Mouse (Mus musculus): ENCODE measurements around the gene Pde4d.

Pde4d gene

DNA sequence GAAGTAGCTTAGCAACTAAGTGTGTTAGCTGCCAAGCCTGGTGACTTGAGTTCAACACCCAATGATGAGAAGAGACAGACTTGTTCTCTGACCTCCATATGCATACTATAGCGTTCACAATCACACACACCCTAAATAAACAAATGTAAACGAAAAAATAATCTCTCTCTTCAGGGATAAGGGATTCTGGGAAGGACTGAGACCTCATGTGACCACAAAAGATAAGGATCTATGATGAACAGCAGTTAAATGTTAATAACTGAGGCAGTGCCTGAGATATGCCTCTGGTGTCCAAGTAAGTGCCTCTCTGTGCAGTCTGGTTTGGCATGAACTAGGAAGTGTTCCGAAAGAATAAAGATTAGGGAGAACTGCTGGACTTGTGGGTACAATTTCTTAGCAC, 1243.1 kb downstream of the Pde4d start:
- no peak for DNase-seq (ENCODE audit: low read depth)

DNA sequence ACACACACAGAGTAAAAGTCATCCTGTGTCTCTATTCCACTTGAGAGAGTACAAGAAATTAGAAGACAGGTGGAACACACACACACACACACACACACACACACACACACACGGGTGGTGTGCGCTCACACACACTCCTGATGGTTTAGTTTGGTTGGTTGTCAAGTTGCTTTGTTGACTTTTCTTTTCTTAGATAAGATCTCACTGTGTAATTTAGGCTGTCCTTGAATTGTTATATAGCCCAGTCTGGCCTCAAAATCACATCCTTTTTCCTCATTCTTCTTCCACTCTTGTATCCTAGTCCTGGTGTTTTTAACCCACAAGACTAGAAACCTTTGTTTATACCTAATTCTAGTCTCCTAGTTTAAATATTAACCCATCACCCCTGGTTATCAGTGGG, 1244.0 kb downstream of the Pde4d start:
- DNase-seq (ENCODE audit: low read depth) = no peak

DNA sequence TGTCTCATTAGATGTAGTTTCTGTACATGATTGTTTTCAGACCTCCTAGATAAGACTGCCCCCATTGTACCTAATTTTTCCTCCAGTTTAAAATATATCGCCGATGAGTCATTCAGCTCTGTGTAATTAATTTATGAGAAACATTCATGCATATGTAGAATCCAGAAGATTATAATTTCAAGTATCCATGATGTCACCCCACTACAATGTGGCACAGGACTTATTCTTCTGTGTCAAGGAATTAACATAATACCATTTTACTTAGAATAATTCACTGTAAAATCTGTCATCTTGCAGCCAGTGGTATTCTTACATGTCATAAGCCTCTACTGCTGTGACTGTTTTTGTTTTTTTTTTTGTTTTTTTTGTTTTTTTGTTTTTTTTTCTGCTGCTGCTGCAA, 1244.5 kb downstream of the Pde4d start:
- DNase-seq (ENCODE audit: low read depth) = no peak

GRCm38 (mm10) chr13:109695098-109695497, 1245.3 kb downstream of the Pde4d start:
- DNase-seq (ENCODE audit: low read depth) = no peak

DNA sequence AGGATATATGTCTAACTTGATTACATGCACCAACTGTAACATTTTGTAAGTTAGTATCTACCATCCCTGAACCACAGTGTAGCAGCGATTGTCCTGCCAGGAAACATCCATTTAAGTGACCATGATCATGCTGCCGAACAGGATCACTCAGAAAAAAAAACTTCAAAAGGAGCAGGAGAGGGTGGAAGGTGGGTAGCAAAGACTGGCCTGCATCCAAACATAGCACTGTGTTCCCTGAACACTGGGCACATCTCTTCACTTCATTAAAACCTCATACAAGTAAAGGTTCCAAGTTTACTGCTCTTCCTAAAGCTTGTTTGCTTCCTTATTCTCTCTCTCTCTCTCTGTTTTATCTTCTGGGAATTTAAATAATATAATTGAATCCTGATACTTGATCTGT, 1256.4 kb downstream of the Pde4d start:
- DNase-seq (ENCODE audit: low read depth) = no peak

- DNase-seq (ENCODE audit: low read depth) = no peak
These were observed 1256.8 kb downstream of the Pde4d start for GRCm38 (mm10) chr13:109706579-109706978.

DNA sequence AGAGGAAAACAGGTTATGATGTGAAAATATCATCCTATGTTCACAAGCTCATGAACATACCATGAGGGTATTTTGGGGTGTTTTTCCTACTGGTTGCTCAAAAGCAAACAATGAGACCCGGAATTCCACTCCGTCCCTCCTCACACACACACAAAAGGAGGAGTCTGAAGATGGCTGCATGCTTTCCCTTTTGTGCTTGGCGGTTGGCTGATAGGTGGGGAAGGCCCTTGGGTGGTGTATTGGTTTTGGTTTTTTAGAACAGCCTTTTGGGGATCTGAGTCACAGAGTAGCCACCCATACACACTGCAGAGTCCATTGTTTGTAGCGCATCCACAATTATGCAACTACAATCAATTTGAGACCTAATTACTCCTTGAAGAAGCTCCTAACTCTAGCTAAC, 1257.4 kb downstream of the Pde4d start:
- no peak for DNase-seq (ENCODE audit: low read depth)

DNA sequence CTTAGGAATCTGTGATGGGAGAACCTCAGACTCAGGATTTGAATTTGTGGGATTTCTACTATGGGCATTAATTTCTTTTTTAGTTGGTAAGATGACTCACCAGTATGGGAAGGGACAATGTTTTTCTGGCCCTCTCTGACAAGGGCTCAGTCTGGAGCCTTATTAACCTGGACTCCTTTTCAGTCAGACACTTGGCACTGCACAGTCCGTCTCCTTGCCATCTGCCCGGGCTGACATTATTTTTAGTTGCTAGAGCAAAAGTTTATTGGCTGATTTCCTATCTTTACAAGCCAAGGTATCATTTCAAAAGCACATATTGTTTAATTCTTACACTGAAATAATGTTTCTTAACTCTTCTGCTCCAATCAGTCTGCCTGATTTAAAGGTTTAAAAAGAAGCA, 1258.6 kb downstream of the Pde4d start:
- no peak for DNase-seq (ENCODE audit: low read depth)

DNA sequence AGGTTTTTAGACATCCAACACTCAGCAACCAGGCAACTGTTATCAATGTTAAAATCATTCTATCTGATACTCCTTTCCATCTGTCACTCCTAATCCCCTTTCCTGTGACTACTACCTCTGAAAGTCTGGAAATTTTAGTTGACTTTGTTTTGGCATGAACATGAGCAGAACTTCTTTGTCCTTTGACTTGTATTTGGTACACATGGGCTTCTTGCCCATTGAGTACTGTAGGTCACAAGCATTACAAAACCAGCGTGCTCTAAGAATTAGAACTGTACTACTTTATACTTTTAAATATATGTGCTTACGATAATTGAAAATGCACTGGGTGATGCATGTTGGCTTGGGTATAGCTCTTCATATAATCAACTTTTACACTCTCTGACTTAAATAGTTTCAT, 1264.8 kb downstream of the Pde4d start:
- DNase-seq (ENCODE audit: low read depth) = no peak

GRCm38 (mm10) chr13:109715321-109715720, 1265.6 kb downstream of the Pde4d start:
- DNase-seq (ENCODE audit: low read depth) = no peak

GRCm38 (mm10) chr13:109720127-109720713, 1270.5 kb downstream of the Pde4d start:
- no peak for DNase-seq (ENCODE audit: low read depth)

GRCm38 (mm10) chr13:109722237-109723119, 1272.7 kb downstream of the Pde4d start:
- peak; percentile 40 for DNase-seq (ENCODE audit: low read depth)

DNA sequence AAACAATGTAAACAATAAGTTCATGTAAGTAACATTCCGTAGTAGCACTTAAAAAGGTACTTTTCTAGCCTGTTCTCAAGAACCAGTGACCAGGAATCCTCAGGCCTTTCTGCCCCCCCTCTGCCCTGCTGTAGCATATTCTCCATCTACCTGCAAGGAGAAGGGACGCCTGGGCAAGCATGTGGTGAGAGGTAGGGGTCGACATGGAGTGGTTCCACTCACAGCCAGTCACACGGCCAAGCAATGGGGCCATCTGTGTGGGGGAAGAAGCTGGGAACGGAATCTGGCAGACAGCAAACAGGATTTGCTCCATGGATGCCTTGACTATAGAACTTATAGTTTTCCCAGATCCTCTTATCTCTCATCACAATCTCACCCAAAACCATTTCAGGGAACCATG, 1277.6 kb downstream of the Pde4d start:
- no peak for DNase-seq (ENCODE audit: low read depth)

- DNase-seq (ENCODE audit: low read depth) = no peak
These were observed 1279.9 kb downstream of the Pde4d start for GRCm38 (mm10) chr13:109729612-109730011.

DNA sequence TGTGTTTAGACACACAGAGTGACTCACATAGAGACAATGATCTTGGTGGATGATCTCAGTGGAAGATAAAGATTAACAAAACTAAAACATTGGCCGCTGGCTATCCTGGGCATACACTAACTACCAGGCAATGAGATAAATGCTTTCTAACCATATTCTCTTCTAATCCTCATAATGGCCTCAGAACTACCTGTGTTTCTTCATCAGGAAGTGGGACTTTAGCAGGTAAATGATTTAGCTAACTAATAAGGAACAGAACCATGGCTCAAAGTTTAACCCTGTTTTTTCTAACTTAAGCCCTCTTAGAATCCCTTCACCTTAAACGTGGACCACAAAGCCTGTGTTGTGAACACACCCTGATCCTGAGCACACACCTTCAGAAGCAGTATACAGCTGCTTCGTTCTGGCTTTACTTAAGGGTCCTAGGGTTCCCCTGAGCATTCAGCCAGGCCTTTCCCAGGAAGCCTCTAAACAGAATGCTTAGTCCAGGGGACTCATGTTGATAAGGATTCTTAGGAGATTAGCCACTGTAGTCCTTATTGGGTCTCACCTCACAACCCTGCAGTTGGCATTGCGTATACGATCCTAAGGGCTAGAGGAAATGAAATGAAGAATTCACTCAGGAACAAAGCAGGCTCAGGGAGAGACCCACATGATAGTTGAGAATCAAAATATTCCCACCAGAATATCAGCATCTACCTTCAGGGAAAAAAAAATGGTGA, 1283.1 kb downstream of the Pde4d start:
- DNase-seq (ENCODE audit: low read depth) = no peak

DNA sequence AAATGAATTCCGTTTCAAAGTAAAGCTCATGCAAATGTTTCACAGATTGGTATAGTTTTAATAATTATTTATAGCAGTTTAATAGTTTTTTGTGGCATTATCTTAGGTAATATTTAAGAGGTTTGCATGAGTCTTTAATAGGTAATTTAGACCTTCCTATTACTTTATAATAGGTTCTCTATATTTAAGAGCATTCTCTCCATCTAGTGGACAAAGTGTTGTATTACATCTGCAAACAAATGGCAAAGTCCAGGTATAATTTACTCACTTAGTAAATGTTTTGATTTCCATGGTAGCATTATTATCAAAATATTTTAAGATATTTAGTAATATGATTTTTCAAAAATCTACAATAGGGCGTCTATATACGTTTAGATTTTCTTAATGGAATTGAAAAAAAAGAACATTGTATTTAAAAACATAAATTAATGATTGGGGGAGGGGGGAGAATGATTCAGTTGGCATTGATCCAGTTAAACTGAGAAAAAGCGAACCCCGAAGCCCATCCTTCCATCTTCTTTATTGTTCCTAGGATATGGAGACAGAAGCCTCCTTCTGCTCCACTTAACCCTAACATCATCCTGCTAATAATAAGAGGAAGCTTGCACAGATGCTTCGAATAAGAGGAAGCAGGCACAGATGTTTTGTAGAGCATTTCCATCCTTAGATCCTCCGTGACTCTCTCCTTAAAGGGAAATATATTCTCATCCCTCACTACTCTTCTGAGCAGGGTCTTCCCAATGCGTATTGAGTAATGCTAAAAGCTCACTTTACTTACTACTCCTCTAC, 1286.7 kb downstream of the Pde4d start:
- DNase-seq (ENCODE audit: low read depth) = no peak

DNA sequence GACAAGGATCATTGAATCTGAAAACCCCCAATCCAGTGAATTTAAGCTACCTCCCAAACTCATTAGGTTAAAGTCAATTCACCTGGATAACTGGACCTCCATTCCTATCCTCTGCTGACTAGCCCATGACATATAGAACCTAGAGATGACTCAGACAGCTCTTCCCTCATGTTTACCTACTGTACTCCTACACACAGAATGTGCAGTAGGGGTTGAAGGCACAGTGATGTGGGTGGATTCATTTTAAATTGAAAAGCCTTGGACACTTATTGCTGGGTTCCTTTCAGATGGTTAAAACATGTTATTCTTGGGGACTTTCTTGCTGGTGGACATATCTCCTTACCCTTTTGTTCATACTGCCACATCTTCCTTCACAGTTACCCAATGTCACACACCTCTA, 1296.7 kb downstream of the Pde4d start:
- DNase-seq (ENCODE audit: low read depth) = no peak

DNA sequence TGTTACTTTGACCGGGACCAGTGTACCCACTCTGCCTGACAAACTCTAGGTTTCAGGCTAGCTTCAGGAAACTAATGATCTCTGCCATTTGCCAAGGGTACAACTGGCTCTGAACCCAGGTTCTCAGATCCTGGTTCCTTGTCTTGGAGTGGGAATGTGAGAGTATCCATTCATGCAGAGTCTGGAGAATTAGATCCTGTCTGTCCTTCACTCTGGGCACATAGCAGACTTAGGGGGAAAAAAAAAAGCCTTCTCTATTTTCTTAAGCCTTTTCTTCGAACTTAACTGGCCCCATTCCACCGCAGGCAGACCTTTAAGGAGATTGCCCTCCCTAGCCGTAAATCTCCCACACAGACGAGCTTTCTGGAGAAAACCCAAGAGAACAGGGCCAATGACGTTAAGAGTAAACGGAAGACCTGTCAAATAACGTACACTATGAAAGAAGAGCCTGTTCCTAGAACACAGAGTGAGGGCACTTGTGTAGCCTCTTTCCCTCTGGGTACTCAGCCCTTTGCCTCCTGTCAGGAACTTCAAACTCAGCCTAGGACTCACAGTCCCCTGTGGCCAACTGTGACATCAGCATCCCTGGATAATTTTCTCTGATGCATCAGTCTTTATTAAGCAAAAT, 1302.6 kb downstream of the Pde4d start:
- no peak for DNase-seq (ENCODE audit: low read depth)

DNA sequence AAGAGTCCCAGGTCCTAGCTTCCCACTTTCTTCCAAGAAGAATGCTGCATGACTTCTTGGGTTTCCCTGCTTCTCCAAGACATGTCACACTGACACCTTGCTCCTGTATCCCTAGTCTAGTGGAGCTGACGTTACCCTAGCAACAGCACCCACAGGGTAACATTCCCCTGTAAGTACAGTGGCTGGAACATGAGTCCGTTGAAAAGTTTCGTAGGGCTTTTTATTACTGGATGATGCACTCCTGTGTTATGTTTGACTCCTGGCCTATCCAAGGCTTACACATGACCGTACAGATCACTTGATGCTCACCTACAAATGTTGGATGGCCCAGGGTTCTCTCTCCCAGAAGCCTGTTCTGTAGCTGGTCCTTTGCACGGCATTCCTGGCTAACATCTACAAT, 1307.1 kb downstream of the Pde4d start:
- no peak for DNase-seq (ENCODE audit: low read depth)

- DNase-seq (ENCODE audit: low read depth) = no peak
These were observed 1309.5 kb downstream of the Pde4d start for GRCm38 (mm10) chr13:109759201-109759600.

DNA sequence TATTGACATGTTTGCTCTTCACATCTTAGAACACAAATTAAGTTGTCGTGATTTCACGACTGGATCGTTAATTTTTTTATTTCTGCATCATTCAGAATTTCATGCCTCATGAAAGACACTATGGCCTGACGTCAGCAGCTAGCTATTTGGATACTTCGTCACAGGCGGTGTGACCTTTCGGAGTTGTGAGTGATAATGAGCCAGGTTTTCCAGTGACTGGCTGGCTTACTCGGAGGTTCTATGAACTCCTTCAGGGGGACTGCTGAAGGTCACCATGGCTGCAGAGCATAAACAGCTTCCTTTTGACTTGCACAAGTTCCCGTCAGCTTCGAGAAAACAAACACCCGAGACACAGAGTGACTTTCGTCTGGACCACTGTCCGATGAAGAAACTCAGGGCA, 1311.3 kb downstream of the Pde4d start:
- no peak for DNase-seq (ENCODE audit: low read depth)

- no peak for DNase-seq (ENCODE audit: low read depth)
These were observed 1325.0 kb downstream of the Pde4d start for GRCm38 (mm10) chr13:109774791-109775190.

All from fibroblast of lung, adult 2 months (primary cell).